Mouse (Mus musculus) MEL (cell line): Measurements from ENCODE around the gene Ghsr.
A peak's percentile ranks its signal among the peaks of the same experiment; 100 is the strongest.

Source experiments
- CTCF ChIP-seq, 3 experiments: IDR thresholded peaks in 2 of 3; conservative IDR thresholded peaks in 1 of 3; 2 replicates each; pipeline ENCODE4 v1.5.1; 2011 to 2012; ENCODE audit warnings: low read length in 3 of 3, low read depth in 2 of 3, mild to moderate bottlenecking in 2 of 3, improper control_type of control experiment in 1 of 3, inconsistent platforms in 1 of 3, mixed read lengths in 1 of 3, moderate library complexity in 1 of 3; ENCODE audit not compliant: control insufficient read depth in 1 of 3, insufficient read depth in 1 of 3, poor library complexity in 1 of 3, severe bottlenecking in 1 of 3
- KAT2A ChIP-seq: conservative IDR thresholded peaks from 2 replicates; pipeline ENCODE4 v1.6.1; 2012; ENCODE audit warnings: low read depth, low read length, improper control_type of control experiment, inconsistent platforms
- MAZ ChIP-seq: IDR thresholded peaks from 2 replicates; pipeline ENCODE4 v1.6.1; 2012; ENCODE audit warnings: low read depth, mild to moderate bottlenecking, inconsistent platforms, low read length, improper control_type of control experiment
- POLR2A ChIP-seq, 2 experiments: IDR thresholded peaks; 2 replicates each; pipeline ENCODE4 v1.6.1; 2011 to 2012; ENCODE audit warnings: low read length in 2 of 2, mild to moderate bottlenecking in 2 of 2, control low read depth in 1 of 2, improper control_type of control experiment in 1 of 2, low read depth in 1 of 2, moderate library complexity in 1 of 2; ENCODE audit not compliant: control insufficient read depth in 1 of 2, insufficient read depth in 1 of 2, poor library complexity in 1 of 2
- USF2 ChIP-seq, 2 experiments: IDR thresholded peaks; 2 replicates each; pipeline ENCODE4 v1.6.1; 2011 to 2012; ENCODE audit warnings: improper control_type of control experiment in 2 of 2, low read length in 2 of 2, borderline replicate concordance in 1 of 2, inconsistent platforms in 1 of 2, low read depth in 1 of 2, mild to moderate bottlenecking in 1 of 2; ENCODE audit not compliant: insufficient read depth in 1 of 2
- ZKSCAN1 ChIP-seq: IDR thresholded peaks from 2 replicates; pipeline ENCODE4 v1.6.1; 2012; ENCODE audit warnings: low read depth, mild to moderate bottlenecking, inconsistent platforms, low read length, improper control_type of control experiment, moderate library complexity

GRCm38 (mm10) chr3:27345526-27345925 lies 25.6 kb upstream of the Ghsr start:
- TF ChIP-seq USF2 (IDR thresholded peaks at IDR 0.05; ENCODE audit: borderline replicate concordance in 1 of 2, insufficient read depth in 1 of 2, low read depth in 1 of 2, low read length in 2 of 2) (no peak), ZKSCAN1 (no peak), CTCF (IDR thresholded peaks at IDR 0.05 in 2 of 3, conservative IDR thresholded peaks at IDR 0.05 in 1 of 3; ENCODE audit: control insufficient read depth in 1 of 3, insufficient read depth in 1 of 3, low read depth in 2 of 3, low read length in 3 of 3, poor library complexity in 1 of 3, severe bottlenecking in 1 of 3) (peak; percentile 37 to 50 (median 43); a peak in 5 of 6 replicates), MAZ (no peak), KAT2A (no peak), POLR2A (IDR thresholded peaks at IDR 0.05; ENCODE audit: control insufficient read depth in 1 of 2, insufficient read depth in 1 of 2, low read depth in 1 of 2, low read length in 2 of 2, poor library complexity in 1 of 2) (no peak)
